Mouse (Mus musculus): ENCODE results near the gene Lias. TPM values are rescaled to one million over a fixed set of nuclear protein-coding genes. Genes with fewer than 3 reads are reported as not detected.

Gene Lias
- polyA plus RNA-seq, 1 experiment from 2014 or later = 56.4 TPM

DNA sequence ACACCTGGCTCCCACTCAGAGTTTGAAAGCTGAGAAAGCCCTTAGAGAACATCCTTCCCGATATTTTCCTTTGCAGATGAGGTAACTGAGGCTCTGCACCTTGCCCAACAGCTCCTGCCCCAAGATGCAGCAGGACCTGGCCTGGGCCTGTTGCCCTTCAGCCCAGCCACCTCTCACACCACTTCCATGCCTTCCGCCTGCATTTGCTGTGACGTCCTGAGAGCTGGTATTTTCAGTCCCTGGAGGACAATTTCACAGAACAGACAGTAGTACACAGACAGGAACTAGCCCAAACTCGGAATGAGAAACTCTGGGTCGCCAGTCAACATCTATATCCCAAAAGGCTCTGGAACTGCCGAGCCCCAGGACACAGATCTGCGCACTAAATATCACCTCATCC lies 16.6 kb upstream of the Lias start:
- H3K9me3 ChIP-seq (ENCODE audit: control insufficient read depth, low read length) = no peaks in the 10 kb centered on the region
- WGBS = 82% methylated on average over 7 of the region's 7 CpGs
- no peaks in the 10 kb centered on the region for H3K27me3 ChIP-seq (replicated peaks; ENCODE audit: control insufficient read depth, insufficient read depth, low read length)
- H3K4me1 ChIP-seq (ENCODE audit: control insufficient read depth, insufficient read depth, low read length) = no peaks in the 10 kb centered on the region
- no peak for ATAC-seq
- no peak overlapping the region for H3K4me2 ChIP-seq (ENCODE audit: low read depth, low read length)
- no peak overlapping the region for H3K27ac ChIP-seq (ENCODE audit: low read length)
- no peak overlapping the region for H3K9ac ChIP-seq (ENCODE audit: low read depth, low read length)
- no peaks in the 10 kb centered on the region for H3K36me3 ChIP-seq (ENCODE audit: control insufficient read depth, insufficient read depth, low read length)
- no peak overlapping the region for H3K4me3 ChIP-seq (ENCODE audit: low read length)

DNA sequence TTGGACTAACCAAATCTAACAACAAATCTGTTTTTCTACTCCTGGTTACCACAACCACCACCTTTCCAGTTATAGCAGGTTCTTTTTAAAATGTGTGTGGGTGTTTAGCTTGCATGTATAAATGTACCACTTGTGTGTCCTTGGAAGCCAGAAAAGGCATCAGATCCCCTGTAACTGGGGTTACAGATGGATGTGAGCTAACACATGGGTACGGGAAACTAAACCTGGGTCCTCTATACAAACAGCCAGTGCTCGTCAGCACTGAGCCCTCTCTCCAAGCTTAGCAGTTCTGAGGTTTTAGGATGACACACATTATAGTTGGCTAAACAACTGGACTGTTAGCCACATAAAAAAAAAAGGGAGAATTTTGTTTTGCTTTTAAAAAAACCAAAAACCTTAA lies 5.6 kb upstream of the Lias start:
- no peak overlapping the region for H3K27ac ChIP-seq (ENCODE audit: low read length)
- no peaks in the 10 kb centered on the region for H3K9me3 ChIP-seq (ENCODE audit: control insufficient read depth, low read length)
- no peak overlapping the region for H3K4me3 ChIP-seq (ENCODE audit: low read length)
- H3K27me3 ChIP-seq (replicated peaks; ENCODE audit: control insufficient read depth, insufficient read depth, low read length) = no peaks in the 10 kb centered on the region
- no peak overlapping the region for H3K9ac ChIP-seq (ENCODE audit: low read depth, low read length)
- ATAC-seq = no peak
- H3K4me1 ChIP-seq (ENCODE audit: control insufficient read depth, insufficient read depth, low read length) = peaks cover 9% of the 10 kb centered on the region; the same call in 1 of the 2 replicates
- peaks cover 3% of the 10 kb centered on the region; the same call in 1 of the 2 replicates for H3K36me3 ChIP-seq (ENCODE audit: control insufficient read depth, insufficient read depth, low read length)
- no peak overlapping the region for H3K4me2 ChIP-seq (ENCODE audit: low read depth, low read length)
- 62% methylated on average over 2 of the region's 2 CpGs for whole genome bisulfite sequencing

DNA sequence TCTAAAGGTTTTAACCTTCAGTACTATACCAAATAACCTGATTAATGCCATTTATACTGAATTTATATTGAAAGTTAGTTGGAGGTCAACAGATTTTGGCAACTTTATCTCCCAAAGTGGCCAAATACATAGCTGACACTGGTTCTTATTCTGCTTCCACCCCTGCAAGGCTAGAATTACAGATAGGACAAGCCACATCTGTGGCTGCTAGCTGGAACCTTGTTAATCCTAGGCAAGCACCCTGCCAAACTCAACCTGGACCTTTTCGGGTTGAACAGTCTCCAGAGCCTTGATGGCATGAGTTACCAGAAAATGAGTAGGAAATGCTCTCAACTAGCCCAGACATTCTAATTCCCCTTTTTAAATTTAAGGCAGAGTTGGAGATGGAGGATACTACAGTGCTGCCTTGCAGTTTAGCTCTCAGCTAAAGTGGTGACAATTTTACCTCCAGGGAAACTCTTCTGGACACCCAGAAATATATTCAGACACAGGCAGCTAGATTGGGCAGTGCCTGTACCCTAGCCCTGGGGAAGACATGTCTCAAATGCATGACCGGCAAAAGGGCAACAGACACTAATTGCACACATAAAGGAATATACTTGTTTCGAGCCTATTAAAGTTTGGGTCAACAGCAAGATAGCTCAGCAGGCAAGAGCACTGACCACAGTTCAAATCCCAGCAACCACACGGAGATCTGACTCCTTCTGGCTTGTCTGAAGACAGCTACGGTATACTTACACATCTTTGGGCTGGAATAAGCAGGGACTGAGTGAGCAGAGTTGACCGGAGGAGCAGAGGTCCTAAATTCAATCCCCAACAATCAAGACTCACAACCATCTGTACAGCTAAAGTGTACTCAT lies 4.1 kb upstream of the Lias start:
- Histone ChIP-seq H3K4me3 (ENCODE audit: low read length) (no peak overlapping the region), H3K27ac (ENCODE audit: low read length) (no peak overlapping the region), H3K4me1 (ENCODE audit: control insufficient read depth, insufficient read depth, low read length) (peaks cover 10% of the 10 kb centered on the region; the same call in 1 of the 2 replicates), H3K27me3 (replicated peaks; ENCODE audit: control insufficient read depth, insufficient read depth, low read length) (no peaks in the 10 kb centered on the region), H3K9me3 (ENCODE audit: control insufficient read depth, low read length) (no peaks in the 10 kb centered on the region), H3K9ac (ENCODE audit: low read depth, low read length) (no peak overlapping the region), H3K4me2 (ENCODE audit: low read depth, low read length) (no peak overlapping the region), H3K36me3 (ENCODE audit: control insufficient read depth, insufficient read depth, low read length) (peaks cover 3% of the 10 kb centered on the region; the same call in 1 of the 2 replicates)
- no peak for ATAC-seq
- WGBS = 77% methylated on average over 6 of the region's 6 CpGs

DNA sequence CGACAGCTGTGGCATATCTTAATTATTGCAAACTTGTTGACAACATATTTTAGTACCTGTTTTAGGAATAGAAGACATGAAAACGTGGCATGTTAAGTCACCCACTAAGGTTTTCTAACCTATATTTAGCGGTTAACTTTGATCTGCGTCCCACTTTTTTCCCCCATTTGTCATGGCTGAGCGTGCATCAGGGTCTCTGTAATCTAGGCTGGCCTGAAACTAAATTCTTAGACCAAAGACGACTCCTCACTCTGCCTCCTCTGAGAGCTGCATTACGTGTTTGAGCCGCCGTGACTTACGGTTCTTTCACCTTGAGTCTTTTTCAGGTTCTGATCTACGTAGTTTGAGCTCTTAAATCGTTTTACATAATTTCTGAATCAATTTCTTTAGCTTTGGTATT lies 456 bp downstream of the Lias start:
- peak; percentile 21; the same call in 1 of the 2 replicates for ATAC-seq
- WGBS = 3% methylated on average over 12 of the region's 12 CpGs
- H3K4me3 ChIP-seq (ENCODE audit: low read length) = peak overlapping the region; percentile 98
- H3K27ac ChIP-seq (ENCODE audit: low read length) = peak overlapping the region; percentile 57
- H3K9me3 ChIP-seq (ENCODE audit: control insufficient read depth, low read length) = no peaks in the 10 kb centered on the region
- no peaks in the 10 kb centered on the region for H3K27me3 ChIP-seq (replicated peaks; ENCODE audit: control insufficient read depth, insufficient read depth, low read length)
- H3K9ac ChIP-seq (ENCODE audit: low read depth, low read length) = peak overlapping the region; percentile 99
- peaks cover 12% of the 10 kb centered on the region; the same call in 1 of the 2 replicates for H3K4me1 ChIP-seq (ENCODE audit: control insufficient read depth, insufficient read depth, low read length)
- peaks cover 6% of the 10 kb centered on the region; the same call in 1 of the 2 replicates for H3K36me3 ChIP-seq (ENCODE audit: control insufficient read depth, insufficient read depth, low read length)
- H3K4me2 ChIP-seq (ENCODE audit: low read depth, low read length) = peak overlapping the region; percentile 77

DNA sequence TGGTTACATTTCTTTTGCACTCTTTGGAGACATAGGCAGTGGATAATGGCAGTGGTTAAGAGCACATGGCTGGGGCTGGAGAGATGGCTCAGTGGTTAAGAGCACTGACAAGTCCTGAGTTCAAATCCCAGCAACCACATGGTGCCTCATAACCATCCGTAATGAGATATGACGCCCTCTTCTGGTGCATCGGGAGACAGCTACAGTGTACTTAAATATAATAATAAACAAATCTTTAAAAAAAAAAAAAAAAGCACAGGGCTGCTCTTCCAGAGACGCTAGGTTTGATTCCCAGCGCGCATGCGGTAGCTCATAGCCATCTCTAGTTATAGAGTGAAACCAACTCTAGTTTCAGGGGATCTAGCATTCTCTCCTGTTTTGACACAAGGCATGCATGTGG lies 3.1 kb downstream of the Lias start:
- Histone ChIP-seq H3K9ac (ENCODE audit: low read depth, low read length) (no peak overlapping the region), H3K4me3 (ENCODE audit: low read length) (no peak overlapping the region), H3K27me3 (replicated peaks; ENCODE audit: control insufficient read depth, insufficient read depth, low read length) (no peaks in the 10 kb centered on the region), H3K4me1 (ENCODE audit: control insufficient read depth, insufficient read depth, low read length) (peaks cover 7% of the 10 kb centered on the region; the same call in 1 of the 2 replicates), H3K9me3 (ENCODE audit: control insufficient read depth, low read length) (no peaks in the 10 kb centered on the region), H3K36me3 (ENCODE audit: control insufficient read depth, insufficient read depth, low read length) (0 out of 2 replicates have a peak, but pooled peaks cover 3% of the 10 kb centered on the region), H3K27ac (ENCODE audit: low read length) (no peak overlapping the region), H3K4me2 (ENCODE audit: low read depth, low read length) (no peak overlapping the region)
- ATAC-seq = no peak
- 90% methylated on average over 7 of the region's 7 CpGs for WGBS

DNA sequence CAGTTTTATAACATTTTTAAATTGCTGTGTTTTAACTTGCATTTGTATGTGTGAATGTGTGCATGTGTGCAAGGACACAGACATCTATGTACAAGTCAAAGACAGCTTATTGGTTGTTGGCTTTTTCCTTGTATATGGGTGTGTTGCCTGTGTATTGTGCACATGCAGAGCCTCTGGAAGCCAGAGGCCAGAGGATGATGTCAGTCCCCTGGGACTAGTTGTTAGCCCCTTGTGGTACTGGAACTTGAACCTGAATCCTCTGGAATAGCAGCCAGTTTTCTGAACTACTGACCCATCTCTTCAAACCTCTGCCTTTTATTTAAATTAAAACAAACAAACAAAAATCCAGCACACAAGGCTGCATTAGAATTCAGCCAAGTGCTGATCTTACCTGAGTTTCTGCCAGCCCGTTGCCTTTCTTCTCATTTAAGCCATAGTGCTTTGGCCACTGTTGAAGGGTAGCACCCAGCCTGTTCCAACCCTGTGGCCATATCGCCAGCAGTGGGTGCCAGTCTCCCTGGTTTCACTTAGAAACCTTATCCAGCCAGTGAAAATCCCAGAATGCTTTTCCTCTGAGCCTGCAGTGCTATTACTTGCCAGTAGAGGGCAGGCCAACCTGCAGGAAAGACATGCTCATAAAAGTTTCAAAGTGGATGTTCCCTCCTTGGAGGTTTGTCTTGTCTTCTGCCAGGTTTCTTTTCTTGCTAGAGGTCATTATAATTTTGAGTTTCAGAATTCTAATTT lies 10.1 kb downstream of the Lias start:
- Histone ChIP-seq H3K27me3 (replicated peaks; ENCODE audit: control insufficient read depth, insufficient read depth, low read length) (no peaks in the 10 kb centered on the region), H3K4me1 (ENCODE audit: control insufficient read depth, insufficient read depth, low read length) (no peaks in the 10 kb centered on the region), H3K4me2 (ENCODE audit: low read depth, low read length) (no peak overlapping the region), H3K36me3 (ENCODE audit: control insufficient read depth, insufficient read depth, low read length) (peaks cover 3% of the 10 kb centered on the region; the same call in 1 of the 2 replicates), H3K4me3 (ENCODE audit: low read length) (no peak overlapping the region), H3K9me3 (ENCODE audit: control insufficient read depth, low read length) (no peaks in the 10 kb centered on the region), H3K27ac (ENCODE audit: low read length) (no peak overlapping the region), H3K9ac (ENCODE audit: low read depth, low read length) (no peak overlapping the region)
- ATAC-seq = peak; percentile 74; the same call in 1 of the 2 replicates
- 25% methylated on average over 2 of the region's 2 CpGs for WGBS

DNA sequence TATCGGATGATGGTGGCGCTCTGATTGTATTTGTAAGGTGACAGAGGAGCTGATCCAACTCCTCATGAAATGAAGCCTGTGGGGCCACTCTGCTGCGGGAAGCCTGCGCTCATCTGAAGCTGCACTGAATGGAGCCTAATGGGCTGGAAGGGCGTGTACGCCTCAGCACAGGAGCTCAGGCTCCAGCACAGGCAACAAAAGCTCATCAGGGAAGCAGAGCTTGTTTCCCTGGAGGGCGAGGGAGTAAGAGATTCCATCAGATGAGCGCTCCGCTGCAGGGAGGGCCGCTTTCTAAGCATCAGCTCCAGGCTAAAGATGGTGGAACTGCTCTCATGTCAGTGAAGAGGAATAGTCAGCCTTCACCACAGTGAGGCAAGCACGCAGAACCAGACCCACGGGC lies 16.7 kb downstream of the Lias start:
- Histone ChIP-seq H3K27ac (ENCODE audit: low read length) (no peak overlapping the region), H3K9me3 (ENCODE audit: control insufficient read depth, low read length) (no peaks in the 10 kb centered on the region), H3K4me3 (ENCODE audit: low read length) (no peak overlapping the region), H3K36me3 (ENCODE audit: control insufficient read depth, insufficient read depth, low read length) (peaks cover 3% of the 10 kb centered on the region; the same call in 1 of the 2 replicates), H3K9ac (ENCODE audit: low read depth, low read length) (no peak overlapping the region), H3K4me1 (ENCODE audit: control insufficient read depth, insufficient read depth, low read length) (no peaks in the 10 kb centered on the region), H3K27me3 (replicated peaks; ENCODE audit: control insufficient read depth, insufficient read depth, low read length) (no peaks in the 10 kb centered on the region), H3K4me2 (ENCODE audit: low read depth, low read length) (no peak overlapping the region)
- WGBS = 72% methylated on average over 12 of the region's 12 CpGs
- no peak for ATAC-seq

DNA sequence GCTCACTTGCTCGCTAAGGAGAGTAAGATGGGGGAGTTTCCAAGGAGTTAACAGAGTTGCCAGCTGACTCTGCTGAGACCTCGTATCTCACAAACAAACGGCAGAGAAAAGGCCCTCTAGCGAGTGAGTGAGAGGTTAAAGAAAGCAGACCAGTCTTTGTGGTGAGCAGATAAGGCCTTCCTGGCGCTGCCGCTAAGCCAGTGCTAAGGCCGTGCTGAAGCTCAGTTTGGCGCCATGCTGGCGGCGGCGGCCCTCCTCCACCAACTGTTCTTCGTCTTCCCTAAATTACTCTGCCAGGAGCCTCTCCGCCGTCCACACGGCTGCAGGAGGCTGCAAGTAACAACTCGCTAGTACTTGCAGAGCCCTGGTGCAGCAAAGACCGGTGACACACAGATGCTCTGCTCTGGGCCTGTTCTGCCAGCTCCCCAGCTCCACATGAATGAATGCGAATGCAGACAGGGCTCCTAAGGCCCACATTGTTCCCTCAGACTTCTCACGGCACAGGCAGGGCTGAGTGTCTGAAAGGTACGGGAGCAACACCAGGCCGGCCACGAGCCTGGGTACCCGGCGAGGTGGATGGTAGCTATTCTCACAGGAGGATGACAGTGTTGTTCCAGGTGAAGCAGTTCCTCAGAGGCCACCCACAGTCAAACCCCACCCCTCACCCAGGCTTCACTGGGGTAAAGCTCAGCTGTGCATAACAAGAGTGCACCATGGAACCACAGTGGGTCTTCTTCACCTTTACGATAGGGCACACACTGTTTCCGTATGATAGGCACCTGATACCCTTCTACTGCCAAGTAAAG lies 24.6 kb downstream of the Lias start:
- WGBS = 28% methylated on average over 26 of the region's 26 CpGs
- Histone ChIP-seq H3K27ac (ENCODE audit: low read length) (peak overlapping the region; percentile 80), H3K9ac (ENCODE audit: low read depth, low read length) (peak overlapping the region; percentile 62), H3K9me3 (ENCODE audit: control insufficient read depth, low read length) (no peaks in the 10 kb centered on the region), H3K27me3 (replicated peaks; ENCODE audit: control insufficient read depth, insufficient read depth, low read length) (no peaks in the 10 kb centered on the region), H3K4me1 (ENCODE audit: control insufficient read depth, insufficient read depth, low read length) (peaks cover 8% of the 10 kb centered on the region), H3K4me2 (ENCODE audit: low read depth, low read length) (no peak overlapping the region; the same call in 1 of the 2 replicates), H3K4me3 (ENCODE audit: low read length) (no peak overlapping the region), H3K36me3 (ENCODE audit: control insufficient read depth, insufficient read depth, low read length) (peaks cover 11% of the 10 kb centered on the region; the same call in 1 of the 2 replicates)
- peak; percentile 83 for ATAC-seq
